Mouse (Mus musculus): Measurements from ENCODE around the gene Elmsan1. TPM values are rescaled to one million over a fixed set of nuclear protein-coding genes. Genes with fewer than 3 reads are reported as not detected.

The Elmsan1 gene
- polyA plus RNA-seq, 1 experiment from 2014 or later, result 8.8 TPM

DNA sequence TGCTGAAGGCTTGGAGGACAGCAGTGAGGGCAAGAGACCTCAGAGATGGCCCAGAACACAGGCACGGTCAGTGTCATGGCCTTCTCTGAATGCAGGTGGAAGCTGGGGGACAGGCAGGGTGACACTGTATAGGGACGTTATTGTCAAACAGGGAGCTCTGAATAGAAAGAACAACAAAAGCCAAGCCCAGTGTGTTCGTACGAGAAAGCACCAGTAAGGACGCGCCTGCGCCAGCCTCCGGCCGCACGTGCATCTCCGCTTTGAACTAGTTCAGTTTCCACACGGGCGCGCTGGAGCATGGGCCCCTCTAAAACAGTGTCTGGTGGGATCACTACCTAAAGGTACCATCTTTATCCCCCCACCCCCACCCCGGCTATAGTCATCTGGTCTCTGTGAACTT lies 68.7 kb downstream of the Elmsan1 start:
- ATAC-seq (replicated peaks; ENCODE audit: low FRiP score, low TSS enrichment, low read depth) (no peak), DNase-seq (ENCODE audit: low spot score) (no peak)
- no peak overlapping the region for H3K4me3 ChIP-seq (ENCODE audit: low read depth, low read length)
- WGBS, result 92% methylated on average over 15 of the region's 15 CpGs
- no peaks in the 10 kb centered on the region for H3K27me3 ChIP-seq (replicated peaks; ENCODE audit: control insufficient read depth, insufficient read depth, low read length)
- H3K36me3 ChIP-seq (ENCODE audit: control insufficient read depth, insufficient read depth, low read length), result peaks cover 51% of the 10 kb centered on the region
- H3K9ac ChIP-seq (ENCODE audit: low read length), result no peak overlapping the region
- H3K9me3 ChIP-seq (ENCODE audit: control insufficient read depth, low read length), result no peaks in the 10 kb centered on the region
- H3K4me1 ChIP-seq (replicated peaks; ENCODE audit: control insufficient read depth, insufficient read depth, low read length), result peaks cover 12% of the 10 kb centered on the region
- no peak overlapping the region for H3K4me2 ChIP-seq (ENCODE audit: low read length)
- H3K27ac ChIP-seq (ENCODE audit: low read depth), result no peak overlapping the region

DNA sequence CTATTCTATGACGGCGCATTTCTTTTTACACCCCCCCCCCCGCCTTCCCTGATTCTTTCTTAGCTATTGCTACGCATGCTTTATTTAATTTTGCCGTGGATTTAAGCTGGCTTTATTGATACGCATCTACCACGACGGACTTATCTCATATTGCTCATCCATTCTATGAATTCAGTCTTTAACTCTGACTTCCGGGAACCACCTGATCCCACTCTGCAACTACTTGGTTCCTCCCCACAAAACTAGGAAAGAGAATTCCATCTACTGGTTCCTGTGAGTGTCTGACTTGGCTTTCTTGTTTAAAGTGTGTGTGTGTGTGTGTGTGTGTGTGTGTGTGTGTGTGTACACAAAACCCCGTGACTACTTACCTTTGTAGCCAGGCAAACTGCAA lies 70.1 kb downstream of the Elmsan1 start:
- no peak for ATAC-seq (replicated peaks; ENCODE audit: low FRiP score, low TSS enrichment, low read depth)
- H3K9ac ChIP-seq (ENCODE audit: low read length), result peak overlapping the region; percentile 51
- 12% methylated on average over 10 of the region's 10 CpGs for WGBS

DNA sequence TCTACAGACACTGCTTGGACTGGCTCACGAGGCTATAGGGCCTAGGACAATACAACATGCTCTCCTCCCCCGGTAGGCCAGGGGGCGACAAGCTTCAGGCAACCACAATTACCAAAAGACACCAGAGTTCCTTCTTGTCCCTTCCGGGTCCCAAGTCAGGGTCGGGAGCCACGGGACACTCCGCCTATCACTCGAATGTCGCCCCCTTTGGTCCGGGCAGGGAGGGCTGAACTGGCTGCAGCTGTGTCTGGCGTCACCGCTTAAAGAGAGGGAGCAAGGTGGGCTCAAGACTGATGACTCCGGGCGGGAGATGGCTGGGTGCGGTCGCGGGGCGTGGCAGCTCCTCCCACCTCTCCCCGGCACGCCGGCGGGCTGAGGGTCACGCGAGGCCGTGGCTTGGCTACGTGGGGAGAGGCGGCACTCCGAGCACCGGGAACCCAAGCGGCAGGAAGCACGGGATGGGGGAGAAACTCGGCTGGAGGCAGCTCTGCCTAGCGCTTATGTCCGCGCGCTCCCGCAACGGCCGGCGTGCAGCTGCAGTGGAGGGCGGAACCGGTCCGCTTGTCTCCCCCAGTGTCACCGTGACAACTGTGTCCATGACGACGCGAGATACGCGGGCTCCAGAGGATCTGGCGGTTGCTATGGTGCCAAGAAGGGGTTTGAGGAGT lies 70.6 kb downstream of the Elmsan1 start, which contains the start of gene Pnma1:
Gene Pnma1, minus strand, starts transcription at position 536 of the 668 bp plus-strand sequence.
- DNase-seq (ENCODE audit: low spot score), result peak; percentile 85
- peak within 1 kb of the TSS; percentile 89 for H3K4me2 ChIP-seq (ENCODE audit: low read length)
- no peak within 1 kb of the TSS for H3K27ac ChIP-seq (ENCODE audit: low read depth)
- peak within 1 kb of the TSS; percentile 51 for H3K9ac ChIP-seq (ENCODE audit: low read length)
- no peaks in the 10 kb centered on the region for H3K9me3 ChIP-seq (ENCODE audit: control insufficient read depth, low read length)
- H3K27me3 ChIP-seq (replicated peaks; ENCODE audit: control insufficient read depth, insufficient read depth, low read length), result no peaks in the 10 kb centered on the region
- peaks cover 12% of the 10 kb centered on the region for H3K4me1 ChIP-seq (replicated peaks; ENCODE audit: control insufficient read depth, insufficient read depth, low read length)
- under 1% methylated on average over 44 of the region's 50 CpGs for WGBS
- H3K36me3 ChIP-seq (ENCODE audit: control insufficient read depth, insufficient read depth, low read length), result peaks cover 34% of the 10 kb centered on the region
- ATAC-seq (replicated peaks; ENCODE audit: low FRiP score, low TSS enrichment, low read depth), result peak; percentile 67
- peak within 1 kb of the TSS; percentile 46 for H3K4me3 ChIP-seq (ENCODE audit: low read depth, low read length)

More for the DNA sequence above, 70.1 kb downstream of the Elmsan1 start:
- no peak for DNase-seq (ENCODE audit: low spot score)
- peaks cover 39% of the 10 kb centered on the region for H3K36me3 ChIP-seq (ENCODE audit: control insufficient read depth, insufficient read depth, low read length)
- H3K27me3 ChIP-seq (replicated peaks; ENCODE audit: control insufficient read depth, insufficient read depth, low read length), result no peaks in the 10 kb centered on the region
- H3K4me3 ChIP-seq (ENCODE audit: low read depth, low read length), result peak overlapping the region; percentile 46
- H3K4me2 ChIP-seq (ENCODE audit: low read length), result peak overlapping the region; percentile 89
- peaks cover 12% of the 10 kb centered on the region for H3K4me1 ChIP-seq (replicated peaks; ENCODE audit: control insufficient read depth, insufficient read depth, low read length)
- H3K9me3 ChIP-seq (ENCODE audit: control insufficient read depth, low read length), result no peaks in the 10 kb centered on the region
- H3K27ac ChIP-seq (ENCODE audit: low read depth), result no peak overlapping the region

DNA sequence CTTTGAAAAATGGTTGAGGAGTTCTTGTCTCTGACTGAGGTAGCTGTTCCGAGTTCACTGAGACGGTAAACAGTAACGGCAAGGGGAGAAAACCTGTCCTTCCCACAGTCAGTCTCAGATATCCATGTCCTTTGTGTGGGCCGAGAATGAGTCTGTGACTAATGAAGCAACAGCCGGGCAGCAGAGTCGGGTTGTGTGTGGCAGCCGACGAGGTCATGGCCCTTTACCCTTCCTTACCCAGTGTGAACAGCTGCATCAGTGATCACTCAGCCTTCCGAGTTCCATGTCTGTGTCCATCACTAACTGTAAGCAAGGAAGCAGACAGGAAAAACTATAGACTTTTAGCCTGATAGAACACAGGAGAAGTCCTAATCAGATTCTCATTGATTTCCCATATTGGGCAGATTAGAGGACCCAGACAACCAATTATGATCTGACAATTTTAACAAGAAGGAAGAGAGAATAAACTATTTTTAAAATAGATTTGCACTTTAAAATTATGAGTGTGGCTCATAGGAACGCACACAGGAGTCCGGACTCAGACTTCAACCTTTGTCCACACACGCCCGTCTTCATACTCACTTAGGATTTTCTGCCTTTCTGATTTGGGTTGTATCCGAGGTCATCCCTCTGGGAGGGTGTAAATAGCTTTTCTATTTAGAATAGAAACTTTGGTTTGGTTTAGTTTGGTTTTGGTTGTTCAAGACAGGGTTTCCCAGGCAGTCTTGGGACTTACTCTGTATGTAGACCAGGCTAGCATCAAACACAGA lies 76.2 kb downstream of the Elmsan1 start:
- Histone ChIP-seq H3K4me3 (ENCODE audit: low read depth, low read length) (no peak overlapping the region), H3K27ac (ENCODE audit: low read depth) (no peak overlapping the region), H3K9me3 (ENCODE audit: control insufficient read depth, low read length) (no peaks in the 10 kb centered on the region), H3K27me3 (replicated peaks; ENCODE audit: control insufficient read depth, insufficient read depth, low read length) (no peaks in the 10 kb centered on the region), H3K9ac (ENCODE audit: low read length) (no peak overlapping the region), H3K4me2 (ENCODE audit: low read length) (no peak overlapping the region), H3K36me3 (ENCODE audit: control insufficient read depth, insufficient read depth, low read length) (0 out of 2 replicates have a peak, but pooled peaks cover 14% of the 10 kb centered on the region), H3K4me1 (replicated peaks; ENCODE audit: control insufficient read depth, insufficient read depth, low read length) (no peaks in the 10 kb centered on the region)
- WGBS, result 63% methylated on average over 14 of the region's 14 CpGs
- no peak for ATAC-seq (replicated peaks; ENCODE audit: low FRiP score, low TSS enrichment, low read depth)
- DNase-seq (ENCODE audit: low spot score), result no peak

DNA sequence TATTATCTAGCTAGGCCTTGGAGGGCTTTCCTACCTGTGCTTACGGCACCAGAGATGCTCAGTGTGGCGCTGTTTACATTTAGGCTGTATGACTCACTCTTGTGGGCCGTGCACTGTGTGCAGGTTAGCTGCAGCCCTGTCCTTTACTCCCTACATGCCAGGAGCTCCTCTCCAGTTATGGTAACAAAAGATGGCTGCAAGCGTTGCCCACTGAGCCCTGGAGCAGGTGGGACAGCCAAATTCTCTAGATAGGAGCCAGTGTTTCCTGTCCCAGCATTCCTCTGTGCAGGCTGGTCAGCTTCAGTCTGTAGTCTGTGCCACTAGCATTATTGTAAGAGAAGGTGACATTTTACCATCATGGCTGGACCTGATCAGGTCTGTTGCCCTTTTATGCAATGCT lies 77.4 kb downstream of the Elmsan1 start:
- WGBS, result 70% methylated on average over 4 of the region's 4 CpGs
- Histone ChIP-seq H3K9ac (ENCODE audit: low read length) (no peak overlapping the region), H3K9me3 (ENCODE audit: control insufficient read depth, low read length) (no peaks in the 10 kb centered on the region), H3K36me3 (ENCODE audit: control insufficient read depth, insufficient read depth, low read length) (peaks cover 16% of the 10 kb centered on the region; the same call in 1 of the 2 replicates), H3K27ac (ENCODE audit: low read depth) (no peak overlapping the region), H3K27me3 (replicated peaks; ENCODE audit: control insufficient read depth, insufficient read depth, low read length) (no peaks in the 10 kb centered on the region), H3K4me3 (ENCODE audit: low read depth, low read length) (no peak overlapping the region), H3K4me2 (ENCODE audit: low read length) (no peak overlapping the region), H3K4me1 (replicated peaks; ENCODE audit: control insufficient read depth, insufficient read depth, low read length) (no peaks in the 10 kb centered on the region)
- ATAC-seq (replicated peaks; ENCODE audit: low FRiP score, low TSS enrichment, low read depth), result no peak
- no peak for DNase-seq (ENCODE audit: low spot score)

DNA sequence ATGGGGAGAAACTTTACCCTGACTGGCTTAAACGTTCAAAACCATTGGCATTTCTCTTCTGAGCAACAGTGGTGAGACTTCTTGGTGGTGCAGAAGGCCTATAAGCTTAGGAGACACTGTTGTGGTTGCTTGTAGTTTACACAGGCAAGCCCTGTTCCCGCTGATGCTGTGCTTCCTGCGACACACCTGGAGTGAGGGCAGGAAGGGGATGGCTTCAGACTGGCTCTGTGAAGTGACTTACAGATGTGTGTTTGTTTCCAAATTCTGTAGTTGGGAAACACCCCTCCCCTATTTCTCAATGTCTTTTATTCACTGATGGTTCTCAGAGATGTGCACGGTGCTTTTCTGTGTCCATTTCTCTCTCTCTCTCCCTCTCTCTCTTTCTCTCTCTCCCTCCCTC lies 78.5 kb downstream of the Elmsan1 start:
- DNase-seq (ENCODE audit: low spot score) (no peak), ATAC-seq (replicated peaks; ENCODE audit: low FRiP score, low TSS enrichment, low read depth) (no peak)
- Histone ChIP-seq H3K9ac (ENCODE audit: low read length) (no peak overlapping the region), H3K4me3 (ENCODE audit: low read depth, low read length) (no peak overlapping the region), H3K4me2 (ENCODE audit: low read length) (no peak overlapping the region), H3K27ac (ENCODE audit: low read depth) (no peak overlapping the region), H3K36me3 (ENCODE audit: control insufficient read depth, insufficient read depth, low read length) (peaks cover 25% of the 10 kb centered on the region; the same call in 1 of the 2 replicates), H3K4me1 (replicated peaks; ENCODE audit: control insufficient read depth, insufficient read depth, low read length) (no peaks in the 10 kb centered on the region), H3K9me3 (ENCODE audit: control insufficient read depth, low read length) (no peaks in the 10 kb centered on the region), H3K27me3 (replicated peaks; ENCODE audit: control insufficient read depth, insufficient read depth, low read length) (no peaks in the 10 kb centered on the region)
- 69% methylated on average over 4 of the region's 4 CpGs for WGBS

DNA sequence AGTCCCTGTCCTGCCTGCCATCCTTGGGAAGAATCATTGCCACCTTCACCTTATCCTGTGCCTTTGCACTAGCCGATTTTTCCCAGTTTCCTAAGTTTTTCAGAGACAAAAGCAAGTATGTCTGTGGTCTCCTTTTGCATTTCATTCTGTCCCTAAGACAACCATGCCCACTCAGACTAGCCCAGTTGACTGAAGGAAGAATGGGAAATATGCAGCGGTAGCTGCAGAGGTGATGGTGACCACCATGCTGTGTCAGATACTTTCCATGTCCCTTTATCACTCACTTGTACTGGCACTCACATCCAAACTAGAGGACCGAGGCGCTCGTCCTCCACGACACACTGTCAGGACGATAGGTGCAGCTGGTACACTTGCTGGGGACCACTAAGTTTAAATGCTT lies 81.5 kb downstream of the Elmsan1 start:
- Histone ChIP-seq H3K9ac (ENCODE audit: low read length) (no peak overlapping the region), H3K27me3 (replicated peaks; ENCODE audit: control insufficient read depth, insufficient read depth, low read length) (no peaks in the 10 kb centered on the region), H3K27ac (ENCODE audit: low read depth) (no peak overlapping the region), H3K4me2 (ENCODE audit: low read length) (no peak overlapping the region), H3K9me3 (ENCODE audit: control insufficient read depth, low read length) (no peaks in the 10 kb centered on the region), H3K4me3 (ENCODE audit: low read depth, low read length) (no peak overlapping the region), H3K4me1 (replicated peaks; ENCODE audit: control insufficient read depth, insufficient read depth, low read length) (no peaks in the 10 kb centered on the region), H3K36me3 (ENCODE audit: control insufficient read depth, insufficient read depth, low read length) (peaks cover 25% of the 10 kb centered on the region; the same call in 1 of the 2 replicates)
- WGBS, result 92% methylated on average over 7 of the region's 7 CpGs
- ATAC-seq (replicated peaks; ENCODE audit: low FRiP score, low TSS enrichment, low read depth) (no peak), DNase-seq (ENCODE audit: low spot score) (no peak)

DNA sequence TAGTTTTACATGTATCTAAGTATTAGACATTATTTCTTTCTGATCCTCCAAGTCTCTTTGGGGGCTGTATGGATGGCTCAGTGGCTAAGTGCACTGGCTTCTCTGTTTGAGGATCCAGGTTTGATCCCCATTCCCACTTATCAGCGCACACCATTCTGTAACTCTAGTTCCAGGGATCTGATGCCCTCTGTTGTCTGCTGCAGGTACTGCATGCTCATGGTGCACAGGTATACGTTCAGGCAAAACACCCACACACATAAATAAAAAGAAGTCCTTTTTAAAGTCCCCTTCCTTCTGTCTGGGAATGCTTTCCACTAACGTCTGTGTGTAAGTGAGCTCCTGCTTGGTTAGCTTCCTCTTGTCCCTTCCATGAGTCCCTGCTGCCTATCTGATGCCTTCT lies 86.4 kb downstream of the Elmsan1 start:
- no peak overlapping the region for H3K27ac ChIP-seq (ENCODE audit: low read depth)
- ATAC-seq (replicated peaks; ENCODE audit: low FRiP score, low TSS enrichment, low read depth), result no peak
- WGBS, result 68% methylated on average over 3 of the region's 3 CpGs
- H3K4me3 ChIP-seq (ENCODE audit: low read depth, low read length), result no peak overlapping the region
- no peaks in the 10 kb centered on the region for H3K9me3 ChIP-seq (ENCODE audit: control insufficient read depth, low read length)
- peaks cover 36% of the 10 kb centered on the region for H3K36me3 ChIP-seq (ENCODE audit: control insufficient read depth, insufficient read depth, low read length)
- DNase-seq (ENCODE audit: low spot score), result peak; percentile 64
- no peak overlapping the region for H3K4me2 ChIP-seq (ENCODE audit: low read length)
- H3K9ac ChIP-seq (ENCODE audit: low read length), result no peak overlapping the region
- H3K4me1 ChIP-seq (replicated peaks; ENCODE audit: control insufficient read depth, insufficient read depth, low read length), result no peaks in the 10 kb centered on the region
- H3K27me3 ChIP-seq (replicated peaks; ENCODE audit: control insufficient read depth, insufficient read depth, low read length), result no peaks in the 10 kb centered on the region

Measured in intestine, embryonic 14.5 days (tissue).